Mouse (Mus musculus) kidney, embryonic 14.5 days (tissue): ENCODE data around the gene Prdm11. TPM values are rescaled to one million over a fixed set of nuclear protein-coding genes. Genes with fewer than 3 reads are reported as not detected.

Source experiments
- ATAC-seq: fragments of 200-750 bp; cut with Nextera tagmentation; 2 replicates; pipeline ENCODE4 v1.8.0; 2017; ENCODE audit warnings: moderate number of reproducible peaks, mild to moderate bottlenecking, moderate TSS enrichment, moderate library complexity; ENCODE audit not compliant: low FRiP score, low TSS enrichment
- H3K27ac ChIP-seq: fragments of 300-500 bp; sonication (generic); 2 replicates; pipeline ENCODE4 v1.5.1; 2014; ENCODE audit warnings: low read depth, mild to moderate bottlenecking, low read length, moderate library complexity, mixed read lengths
- H3K27me3 ChIP-seq: fragments of 300-500 bp; sonication (generic); 2 replicates; pipeline ENCODE4 v1.6.1; 2014; ENCODE audit warnings: mild to moderate bottlenecking, low read length; ENCODE audit not compliant: control insufficient read depth, insufficient read depth
- H3K36me3 ChIP-seq: fragments of 300-500 bp; sonication (generic); 2 replicates; pipeline ENCODE4 v1.6.1; 2014; ENCODE audit warnings: low read length, mixed read lengths; ENCODE audit not compliant: control insufficient read depth, insufficient read depth
- H3K4me1 ChIP-seq: fragments of 300-500 bp; sonication (generic); 2 replicates; pipeline ENCODE4 v1.6.1; 2014; ENCODE audit warnings: low read length, mixed read lengths; ENCODE audit not compliant: control insufficient read depth, insufficient read depth
- H3K4me2 ChIP-seq: fragments of 300-500 bp; sonication (generic); replicated peaks from 2 replicates; pipeline ENCODE4 v1.6.1; 2014; ENCODE audit warnings: low read depth, mild to moderate bottlenecking, low read length
- H3K4me3 ChIP-seq: fragments of 300-500 bp; sonication (generic); 2 replicates; pipeline ENCODE4 v1.5.1; 2014; ENCODE audit warnings: mild to moderate bottlenecking, low read length
- H3K9ac ChIP-seq: fragments of 300-500 bp; sonication (generic); 2 replicates; pipeline ENCODE4 v1.6.1; 2014; ENCODE audit warnings: low read depth, mild to moderate bottlenecking, low read length, moderate library complexity
- H3K9me3 ChIP-seq: fragments of 300-500 bp; sonication (generic); 2 replicates; pipeline ENCODE4 v1.6.1; 2016; ENCODE audit warnings: low read length; ENCODE audit not compliant: control insufficient read depth
- WGBS: fragments of 180-500 bp; shearing (Covaris S2); extraction: QIAGEN DNeasy Blood & Tissue Kit; methylation state at CpG from one replicate; pipeline ENCODE4 v1.1.7; 2014; 5-methylcytosine and 5-hydroxymethylcytosine counted together
- polyA plus RNA-seq: library from polyadenylated mRNA; unstranded; fragments of >200 nt; fragmentation: Nextera tagmentation; extraction: Ambion mirVana; gene quantifications from 2 replicates; pipeline ENCODE4 v1.2.1, GENCODE M21; 2014

Gene Prdm11
- polyA plus RNA-seq, 1 experiment from 2014 or later = 4.3 TPM

GRCm38 (mm10) chr2:93027713-93028112 is 18.3 kb downstream of the Prdm11 start:
- WGBS = 88% methylated on average over 7 of the region's 7 CpGs
- ATAC-seq = no peak
- H3K27ac ChIP-seq = no peak overlapping the region
- no peak overlapping the region for H3K4me3 ChIP-seq
- H3K4me1 ChIP-seq = peaks cover 42% of the 10 kb centered on the region
- no peaks in the 10 kb centered on the region for H3K27me3 ChIP-seq
- no peak overlapping the region for H3K4me2 ChIP-seq
- no peak overlapping the region for H3K9ac ChIP-seq
- H3K9me3 ChIP-seq = peaks cover 4% of the 10 kb centered on the region
- H3K36me3 ChIP-seq = no peaks in the 10 kb centered on the region; the same call in 1 of the 2 replicates

- WGBS = 76% methylated on average over 3 of the region's 3 CpGs
- no peak overlapping the region for H3K9ac ChIP-seq
- ATAC-seq = no peak
- H3K27ac ChIP-seq = no peak overlapping the region
- H3K36me3 ChIP-seq = no peaks in the 10 kb centered on the region; the same call in 1 of the 2 replicates
- no peaks in the 10 kb centered on the region for H3K27me3 ChIP-seq
- no peak overlapping the region for H3K4me2 ChIP-seq
- no peak overlapping the region for H3K4me3 ChIP-seq
- peaks cover 6% of the 10 kb centered on the region for H3K9me3 ChIP-seq
- H3K4me1 ChIP-seq = peaks cover 13% of the 10 kb centered on the region; the same call in 1 of the 2 replicates
Measured at GRCm38 (mm10) chr2:93024431-93024830, 21.5 kb downstream of the Prdm11 start.

GRCm38 (mm10) chr2:93018854-93019253 is 27.1 kb downstream of the Prdm11 start:
- H3K4me2 ChIP-seq = no peak overlapping the region
- 75% methylated on average over 5 of the region's 5 CpGs for WGBS
- H3K36me3 ChIP-seq = no peaks in the 10 kb centered on the region
- no peak for ATAC-seq
- no peak overlapping the region for H3K9ac ChIP-seq
- no peak overlapping the region for H3K27ac ChIP-seq
- peaks cover 18% of the 10 kb centered on the region for H3K4me1 ChIP-seq
- peaks cover 6% of the 10 kb centered on the region for H3K9me3 ChIP-seq
- no peaks in the 10 kb centered on the region for H3K27me3 ChIP-seq
- H3K4me3 ChIP-seq = no peak overlapping the region

GRCm38 (mm10) chr2:93017151-93017550 is 28.8 kb downstream of the Prdm11 start:
- no peaks in the 10 kb centered on the region for H3K9me3 ChIP-seq
- peaks cover under 1% of the 10 kb centered on the region; the same call in 1 of the 2 replicates for H3K36me3 ChIP-seq
- no peak for ATAC-seq
- H3K27me3 ChIP-seq = no peaks in the 10 kb centered on the region
- peaks cover 27% of the 10 kb centered on the region for H3K4me1 ChIP-seq
- 90% methylated on average over 8 of the region's 8 CpGs for WGBS
- no peak overlapping the region for H3K4me2 ChIP-seq
- H3K4me3 ChIP-seq = no peak overlapping the region
- no peak overlapping the region for H3K27ac ChIP-seq
- H3K9ac ChIP-seq = no peak overlapping the region

GRCm38 (mm10) chr2:93015041-93015440 is 30.9 kb downstream of the Prdm11 start:
- 0 out of 2 replicates have a peak, but pooled peaks have one; percentile 26 for ATAC-seq
- 2% methylated on average over 27 of the region's 40 CpGs for WGBS
- H3K9me3 ChIP-seq = no peaks in the 10 kb centered on the region

GRCm38 (mm10) chr2:93014093-93014937 is 31.7 kb downstream of the Prdm11 start:
- Histone ChIP-seq H3K4me1 (peaks cover 27% of the 10 kb centered on the region), H3K4me2 (peak overlapping the region; percentile 98), H3K36me3 (peaks cover 7% of the 10 kb centered on the region; the same call in 1 of the 2 replicates), H3K9me3 (no peaks in the 10 kb centered on the region), H3K27ac (peak overlapping the region; percentile 98), H3K9ac (peak overlapping the region; percentile 73), H3K4me3 (peak overlapping the region; percentile 56), H3K27me3 (no peaks in the 10 kb centered on the region)
- ATAC-seq = peak; percentile 88
- WGBS = 3% methylated on average over 39 of the region's 50 CpGs

More at GRCm38 (mm10) chr2:93015041-93015440, 30.9 kb downstream of the Prdm11 start:
- Histone ChIP-seq H3K27me3 (no peaks in the 10 kb centered on the region), H3K36me3 (peaks cover 7% of the 10 kb centered on the region; the same call in 1 of the 2 replicates), H3K4me2 (peak overlapping the region; percentile 98), H3K9ac (peak overlapping the region; percentile 73), H3K4me1 (peaks cover 27% of the 10 kb centered on the region), H3K27ac (peak overlapping the region; percentile 98), H3K4me3 (peak overlapping the region; percentile 56)

GRCm38 (mm10) chr2:93013415-93014092 is 32.4 kb downstream of the Prdm11 start:
- Histone ChIP-seq H3K27me3 (no peaks in the 10 kb centered on the region), H3K9me3 (no peaks in the 10 kb centered on the region), H3K36me3 (peaks cover 15% of the 10 kb centered on the region; the same call in 1 of the 2 replicates), H3K9ac (peak overlapping the region; percentile 73; the same call in 1 of the 2 replicates), H3K4me1 (peaks cover 27% of the 10 kb centered on the region), H3K27ac (peak overlapping the region; percentile 98), H3K4me2 (peak overlapping the region; percentile 98), H3K4me3 (peak overlapping the region; percentile 56)
- 35% methylated on average over 8 of the region's 8 CpGs for WGBS
- peak; percentile 38 for ATAC-seq

GRCm38 (mm10) chr2:93012976-93013375 is 33.0 kb downstream of the Prdm11 start:
- WGBS = 83% methylated on average over 3 of the region's 3 CpGs
- H3K27ac ChIP-seq = peak overlapping the region; percentile 98; the same call in 1 of the 2 replicates
- H3K36me3 ChIP-seq = peaks cover 17% of the 10 kb centered on the region; the same call in 1 of the 2 replicates
- H3K9me3 ChIP-seq = no peaks in the 10 kb centered on the region
- peaks cover 27% of the 10 kb centered on the region for H3K4me1 ChIP-seq
- H3K27me3 ChIP-seq = no peaks in the 10 kb centered on the region
- no peak overlapping the region for H3K4me3 ChIP-seq
- ATAC-seq = no peak
- H3K4me2 ChIP-seq = peak overlapping the region; percentile 13; the same call in 1 of the 2 replicates
- H3K9ac ChIP-seq = no peak overlapping the region
